Mouse (Mus musculus): ENCODE data around the gene Kcnip3.

Gene Kcnip3

GRCm38 (mm10) chr2:127518831-127519230, 3.1 kb downstream of the Kcnip3 start:
- intact Hi-C loops (cut with DNase I) = no loop called here

- intact Hi-C loops (cut with DNase I) = no loop called here
Measured at GRCm38 (mm10) chr2:127518273-127518672, 3.6 kb downstream of the Kcnip3 start.

GRCm38 (mm10) chr2:127517081-127517480, 4.8 kb downstream of the Kcnip3 start:
- intact Hi-C loops (cut with DNase I) = no loop called here

- intact Hi-C loops (cut with DNase I) = no loop called here
Measured at GRCm38 (mm10) chr2:127514380-127515124, 7.3 kb downstream of the Kcnip3 start.

GRCm38 (mm10) chr2:127513244-127513643, 8.7 kb downstream of the Kcnip3 start:
- intact Hi-C loops (cut with DNase I) = no loop called here

GRCm38 (mm10) chr2:127511426-127511825, 10.5 kb downstream of the Kcnip3 start:
- intact Hi-C loops (cut with DNase I) = no loop called here

GRCm38 (mm10) chr2:127507967-127508660, 13.8 kb downstream of the Kcnip3 start:
- intact Hi-C loops (cut with DNase I) = loop anchor here (1.0 kb wide), 1 partner anchor 51 kb away; no protein-coding TSS in a partner anchor

GRCm38 (mm10) chr2:127507077-127507774, 14.7 kb downstream of the Kcnip3 start:
- intact Hi-C loops (cut with DNase I) = loop anchor here (1.0 kb wide), 1 partner anchor 52 kb away; no protein-coding TSS in a partner anchor

- intact Hi-C loops (cut with DNase I) = no loop called here
Measured at GRCm38 (mm10) chr2:127506131-127506632, 15.7 kb downstream of the Kcnip3 start.

GRCm38 (mm10) chr2:127505196-127505595, 16.7 kb downstream of the Kcnip3 start:
- intact Hi-C loops (cut with DNase I) = no loop called here

- intact Hi-C loops (cut with DNase I) = no loop called here
Measured at GRCm38 (mm10) chr2:127503751-127504549, 17.9 kb downstream of the Kcnip3 start.

GRCm38 (mm10) chr2:127501061-127501460, 20.8 kb downstream of the Kcnip3 start:
- intact Hi-C loops (cut with DNase I) = loop anchor here (1.0 kb wide), 1 partner anchor 39 kb away; no protein-coding TSS in a partner anchor

- intact Hi-C loops (cut with DNase I) = no loop called here
Measured at GRCm38 (mm10) chr2:127498750-127499149, 23.1 kb downstream of the Kcnip3 start.

GRCm38 (mm10) chr2:127496321-127496720, 25.6 kb downstream of the Kcnip3 start:
- intact Hi-C loops (cut with DNase I) = no loop called here

GRCm38 (mm10) chr2:127484476-127485170, 37.3 kb downstream of the Kcnip3 start:
- intact Hi-C loops (cut with DNase I) = no loop called here

- intact Hi-C loops (cut with DNase I) = no loop called here
Measured at GRCm38 (mm10) chr2:127483001-127483400, 38.9 kb downstream of the Kcnip3 start.

- intact Hi-C loops (cut with DNase I) = no loop called here
Measured at GRCm38 (mm10) chr2:127482533-127482911, 39.4 kb downstream of the Kcnip3 start.

GRCm38 (mm10) chr2:127481841-127482532, 39.9 kb downstream of the Kcnip3 start:
- intact Hi-C loops (cut with DNase I) = no loop called here

GRCm38 (mm10) chr2:127479763-127480162, 42.1 kb downstream of the Kcnip3 start:
- intact Hi-C loops (cut with DNase I) = no loop called here

GRCm38 (mm10) chr2:127479210-127479609, 42.7 kb downstream of the Kcnip3 start:
- intact Hi-C loops (cut with DNase I) = no loop called here

Measured in adrenal gland (tissue).